Mouse (Mus musculus) hindlimb bud, embryonic 11.5 days (tissue): ENCODE results near the gene Evc.

Experiments used
- DNase-seq: peaks from one replicate; pipeline ENCODE4 v3.0.0-alpha.2; 2012; ENCODE audit warnings: low read depth, low spot score; ENCODE audit errors: extremely low spot score

Gene Evc

DNA sequence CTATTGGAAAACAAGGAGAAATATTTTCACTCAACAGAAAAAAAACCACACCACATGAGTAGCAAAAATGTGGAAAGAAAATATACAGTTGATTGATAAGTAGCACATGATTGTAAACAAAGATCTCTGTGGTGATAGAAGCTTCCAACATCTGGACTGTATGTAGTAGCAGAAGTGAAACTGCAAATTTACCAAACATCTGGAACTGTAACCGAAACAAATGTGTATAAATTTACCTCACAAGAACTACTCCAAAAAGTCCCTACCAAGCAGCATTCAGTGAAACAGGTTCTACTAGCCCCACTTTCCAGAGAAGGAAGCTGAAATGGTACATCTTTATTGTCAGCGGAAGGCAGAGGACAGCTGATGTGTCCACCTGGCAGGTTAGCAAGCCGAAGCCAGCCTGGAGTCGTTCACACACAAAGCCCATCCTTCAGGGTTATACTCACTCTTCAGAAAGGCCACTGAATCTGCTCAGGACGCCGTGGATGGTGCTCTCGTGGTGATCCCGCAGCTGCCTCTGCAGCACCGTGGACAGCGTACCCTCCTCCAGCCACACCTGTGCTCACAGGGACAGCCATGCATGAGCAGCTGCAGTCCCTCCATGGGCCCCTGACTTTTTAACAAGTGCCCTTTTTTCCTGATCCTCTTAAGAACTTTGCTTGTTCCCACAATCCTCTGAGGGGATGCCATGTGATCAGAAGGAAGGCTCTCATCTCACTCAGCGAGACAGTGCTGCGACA lies 23.5 kb downstream of the Evc start:
- no peak for DNase-seq

DNA sequence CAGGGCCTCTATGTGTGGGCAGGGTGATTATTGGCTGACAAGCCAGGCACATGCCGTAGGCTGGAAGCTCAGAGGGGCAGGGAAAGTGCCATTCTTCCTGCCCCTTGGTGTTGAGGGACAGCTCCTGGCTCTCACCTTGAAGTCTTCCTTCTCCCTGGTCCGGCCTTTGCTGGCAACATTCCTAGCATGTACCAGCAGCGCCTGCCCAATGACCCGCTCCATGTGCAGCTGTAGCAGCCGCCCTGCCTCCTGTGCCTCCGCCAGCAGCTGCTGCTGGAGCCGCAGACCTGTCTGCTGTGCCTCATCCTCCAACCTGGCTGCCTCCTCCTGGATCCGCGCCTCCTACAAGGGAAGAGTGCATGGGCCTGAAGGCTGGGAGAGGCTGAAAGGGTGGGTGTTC lies 26.7 kb downstream of the Evc start:
- DNase-seq, result no peak

DNA sequence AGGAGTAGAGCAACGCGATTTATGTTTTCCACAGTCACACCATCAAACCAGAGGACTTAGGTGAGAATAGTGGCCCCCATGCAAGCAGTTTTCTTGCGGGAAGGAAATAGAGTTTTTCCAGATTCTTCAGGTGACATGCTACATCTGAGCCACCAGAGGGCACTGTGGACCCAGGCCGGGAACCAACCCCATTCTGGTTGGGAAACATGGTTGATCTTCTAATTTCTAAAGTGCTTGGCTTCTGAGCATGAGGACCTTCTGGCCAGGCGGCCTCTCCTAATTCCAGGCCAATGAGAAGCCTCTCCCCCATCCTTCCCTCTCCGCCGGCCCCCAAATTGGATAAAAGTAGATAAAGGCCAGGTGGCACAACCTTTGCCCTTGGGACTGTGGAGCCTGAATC lies 38.3 kb downstream of the Evc start:
- no peak for DNase-seq

DNA sequence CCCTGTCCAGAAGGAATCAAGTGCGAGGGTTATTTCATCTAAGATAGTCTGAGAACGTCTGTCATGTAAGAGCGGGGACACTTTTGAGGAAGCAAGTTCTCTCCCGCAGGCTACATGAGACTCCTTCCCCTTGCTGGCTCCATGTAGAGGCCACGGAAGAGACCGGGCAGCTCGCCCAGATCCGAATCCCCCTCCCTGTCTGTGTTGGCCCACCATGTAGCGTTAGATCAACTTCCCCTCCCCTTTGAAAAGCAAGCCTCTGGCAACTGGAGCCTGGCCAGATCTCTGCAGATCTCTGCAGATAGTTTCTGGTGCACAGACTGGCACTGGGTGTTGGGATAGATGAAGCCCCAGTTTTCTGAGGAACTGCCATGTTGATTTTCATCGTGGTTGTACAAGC lies 40.0 kb downstream of the Evc start:
- DNase-seq, result no peak

GRCm38 (mm10) chr5:37290983-37291382 lies 45.7 kb downstream of the Evc start:
- no peak for DNase-seq

GRCm38 (mm10) chr5:37289236-37289635 lies 47.5 kb downstream of the Evc start:
- DNase-seq, result no peak

DNA sequence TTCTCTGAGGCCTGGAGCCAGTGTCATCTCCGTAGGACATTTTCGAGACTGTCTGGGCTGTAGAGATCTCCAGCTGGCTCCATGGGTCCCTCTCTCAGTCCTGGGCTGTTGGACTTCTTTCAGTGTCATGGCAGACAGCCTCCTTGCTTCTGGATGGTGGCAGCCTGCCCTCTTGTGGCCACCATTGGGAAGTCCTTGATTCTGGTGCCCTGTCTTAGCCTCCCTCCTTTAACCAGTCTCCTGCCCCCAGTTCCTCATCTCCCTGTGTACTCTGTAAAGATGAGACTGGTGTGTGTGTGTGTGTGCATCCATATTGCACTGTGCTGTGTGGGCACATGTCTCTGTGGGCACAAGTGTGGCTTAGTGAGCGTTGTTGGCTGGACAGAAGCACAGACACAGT lies 48.3 kb downstream of the Evc start:
- no peak for DNase-seq

DNA sequence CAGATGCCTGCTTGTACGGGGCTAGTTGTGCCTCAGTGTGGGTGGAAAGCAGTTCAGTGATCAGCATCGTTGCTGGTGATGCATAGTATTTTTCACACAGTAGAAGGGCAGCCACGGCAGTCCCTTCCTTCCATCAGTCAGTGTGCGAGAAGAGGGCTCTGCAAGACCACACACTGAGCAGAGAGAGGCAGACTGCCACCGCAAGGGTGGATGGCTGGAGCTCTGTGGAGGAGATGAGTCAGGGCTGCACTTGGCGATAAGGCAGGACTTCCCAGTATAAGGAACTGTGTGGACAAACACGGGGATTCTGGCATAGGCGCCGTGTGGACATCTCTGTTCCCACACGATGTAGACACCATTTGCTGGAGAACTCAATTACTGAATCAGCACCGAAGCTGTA lies 55.7 kb downstream of the Evc start:
- DNase-seq, result no peak

DNA sequence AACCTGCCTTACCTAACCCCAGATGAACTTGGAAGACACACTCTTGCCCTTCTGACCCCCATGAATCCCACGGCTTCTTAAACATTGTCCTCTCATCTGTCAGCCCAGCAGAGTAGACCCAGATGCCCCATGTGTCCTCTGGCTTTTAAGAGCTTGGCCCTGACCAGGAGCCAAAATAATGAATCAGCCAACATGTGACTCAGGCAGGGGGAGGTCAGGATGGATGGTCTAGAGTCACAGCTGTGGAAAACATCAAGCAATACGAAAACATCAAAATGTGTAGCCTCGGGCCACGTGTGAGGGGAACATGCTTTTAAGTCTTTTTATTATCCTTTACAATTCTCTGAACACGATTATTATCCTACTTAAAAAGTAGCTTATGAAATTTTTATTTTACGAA lies 72.9 kb downstream of the Evc start:
- DNase-seq, result no peak

DNA sequence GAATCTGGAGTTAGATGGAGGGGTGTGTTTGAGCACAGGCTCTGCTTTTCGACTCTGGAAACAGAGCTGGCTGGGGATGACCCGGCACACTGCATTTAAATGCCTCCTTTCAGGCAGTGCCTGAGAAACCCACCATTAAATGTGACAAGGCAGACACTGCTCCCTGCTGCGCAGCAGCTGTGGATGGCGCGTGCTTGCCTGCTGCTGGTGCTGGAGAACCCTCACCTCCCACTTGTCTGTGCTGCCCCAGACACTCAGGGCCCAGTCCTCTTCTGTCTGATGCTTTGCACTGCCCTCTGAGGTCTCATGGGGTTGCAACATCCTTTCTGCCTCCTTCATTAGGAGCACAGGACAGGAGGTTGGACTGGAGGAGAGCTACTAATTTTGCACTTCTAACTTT lies 75.0 kb downstream of the Evc start:
- no peak for DNase-seq

DNA sequence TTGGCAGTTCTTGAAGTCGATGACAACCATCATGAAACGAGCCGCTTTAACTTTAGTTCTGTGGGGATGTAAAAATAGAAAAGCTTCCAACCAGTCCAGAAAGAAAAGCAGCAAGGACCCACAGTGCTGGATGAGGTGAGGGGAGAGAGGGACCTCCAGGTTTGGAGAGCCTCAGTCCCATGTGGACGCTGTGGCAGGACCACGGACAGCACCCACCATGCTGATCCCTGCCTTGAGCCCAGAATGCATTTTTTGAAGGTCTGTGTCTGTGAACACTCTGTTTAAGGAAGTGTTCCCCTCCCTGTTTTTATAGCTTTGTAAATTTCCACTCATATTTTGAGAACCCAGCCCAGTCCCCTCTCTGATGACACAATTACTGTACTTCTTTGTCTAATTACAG lies 79.5 kb downstream of the Evc start:
- no peak for DNase-seq

GRCm38 (mm10) chr5:37256823-37257222 lies 79.9 kb downstream of the Evc start:
- DNase-seq, result no peak

DNA sequence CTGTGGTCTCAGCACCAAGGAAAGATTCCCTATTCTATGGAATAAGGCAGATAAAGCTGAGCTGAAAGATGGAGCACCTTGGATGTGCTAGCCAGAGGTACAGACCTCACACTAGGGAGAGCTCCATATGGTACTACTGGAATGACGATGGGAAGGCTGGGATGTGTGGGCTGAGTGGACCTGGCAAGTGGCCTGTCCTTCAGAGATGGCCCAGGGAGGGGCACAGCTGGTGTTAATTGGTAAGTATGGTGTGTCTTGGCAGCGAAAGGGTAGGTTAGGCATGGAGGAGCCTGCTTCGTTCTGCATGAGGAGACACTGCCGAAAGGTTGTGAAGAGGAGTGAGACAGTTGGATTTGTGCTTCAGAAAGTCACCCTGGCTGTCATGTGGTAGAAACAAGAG lies 82.2 kb downstream of the Evc start:
- DNase-seq, result no peak

- no peak for DNase-seq
These were observed 84.4 kb downstream of the Evc start for GRCm38 (mm10) chr5:37252101-37252804.

GRCm38 (mm10) chr5:37251596-37251995 lies 85.1 kb downstream of the Evc start:
- no peak for DNase-seq

GRCm38 (mm10) chr5:37248870-37249269 lies 87.8 kb downstream of the Evc start:
- no peak for DNase-seq

DNA sequence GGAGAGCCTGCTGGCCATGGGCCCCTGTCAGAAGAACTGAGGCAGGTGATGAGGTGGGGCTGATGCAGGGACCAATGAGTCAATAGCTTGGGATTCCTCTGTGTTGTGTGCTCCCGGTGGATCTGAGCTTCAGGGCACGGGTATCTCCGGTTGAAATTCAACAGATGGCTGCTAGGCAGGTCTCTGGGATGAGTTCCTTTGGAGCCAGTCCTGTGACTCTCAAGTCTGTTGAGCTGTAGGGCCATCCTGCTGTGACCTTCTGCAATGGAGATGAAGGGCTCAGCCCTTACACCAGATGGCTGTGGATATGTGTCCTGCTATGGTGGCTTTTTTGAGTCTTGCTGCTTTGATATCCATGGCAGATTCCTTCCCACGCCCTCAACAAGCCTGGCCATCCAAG lies 89.2 kb downstream of the Evc start:
- no peak for DNase-seq

GRCm38 (mm10) chr5:37246138-37246910 lies 90.4 kb downstream of the Evc start:
- no peak for DNase-seq

DNA sequence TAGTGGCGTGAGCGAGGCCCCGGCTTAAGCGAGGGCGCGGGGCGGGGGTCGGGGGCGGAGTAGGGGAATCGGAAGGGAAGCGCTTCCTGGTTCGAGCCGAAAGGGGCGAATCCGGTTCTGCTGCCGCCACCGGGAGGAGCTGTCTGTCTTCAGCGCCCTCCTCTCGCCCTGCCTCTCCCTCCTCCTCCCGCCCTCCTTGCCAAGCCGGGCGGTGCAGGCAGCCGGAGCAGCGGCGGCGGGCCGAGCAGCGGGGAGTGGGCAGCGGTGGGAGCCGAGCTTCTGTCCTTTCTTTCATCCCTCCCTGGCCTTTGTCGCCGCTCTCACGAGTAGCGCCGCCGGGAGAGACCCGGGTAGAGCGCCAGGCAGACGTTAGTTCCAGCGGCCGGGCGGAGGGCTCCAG lies 91.0 kb downstream of the Evc start:
- no peak for DNase-seq

- no peak for DNase-seq
These were observed 91.9 kb downstream of the Evc start for GRCm38 (mm10) chr5:37244666-37245242.

DNA sequence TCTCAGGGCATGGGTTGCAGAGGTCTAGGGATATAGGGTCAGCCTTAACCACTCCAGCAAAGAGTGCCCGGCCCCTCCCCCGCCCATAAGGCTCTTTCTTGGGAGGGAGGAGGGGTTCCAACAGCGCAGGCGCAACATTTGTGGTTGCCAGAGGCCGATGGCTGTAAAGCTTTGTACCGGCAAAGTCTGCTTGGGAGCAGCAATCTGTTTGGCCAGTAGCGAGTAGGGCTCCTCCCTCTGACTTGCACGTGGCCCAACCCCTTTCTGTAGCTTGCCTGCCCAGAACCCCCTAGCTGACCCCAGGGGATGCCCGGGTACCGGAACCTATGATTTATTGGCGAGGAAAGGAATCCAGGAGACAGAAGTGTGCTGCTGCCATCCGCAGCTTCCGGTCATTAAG lies 92.5 kb downstream of the Evc start:
- DNase-seq, result no peak
